Mouse (Mus musculus): ENCODE data around the gene Gar1.

DNA sequence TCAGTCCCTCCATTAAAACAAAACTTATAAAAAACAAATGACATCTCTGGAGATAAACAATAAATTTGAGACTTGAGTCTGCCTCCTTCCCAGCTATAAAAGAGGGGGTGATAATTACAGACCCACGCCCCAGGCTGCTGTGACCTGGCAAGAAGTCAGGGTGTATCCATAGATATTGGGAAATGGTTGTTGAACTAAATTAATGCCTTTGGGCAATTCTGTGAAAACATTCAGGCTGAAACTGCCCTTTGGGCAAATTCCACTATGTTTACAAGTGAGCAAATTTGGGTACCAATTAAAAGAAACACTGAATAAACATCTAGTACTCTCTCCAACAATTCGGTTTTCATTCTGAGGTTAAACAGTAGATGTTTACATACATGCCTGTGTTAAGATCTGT is 32.2 kb downstream of the Gar1 start:
- TF ChIP-seq POLR2A (IDR thresholded peaks at IDR 0.05; ENCODE audit: borderline replicate concordance, insufficient read depth, low read length) = no peak
- no peak for TF ChIP-seq CTCF (IDR thresholded peaks at IDR 0.05; ENCODE audit: borderline replicate concordance, insufficient read depth, low read depth, low read length)
